Mouse (Mus musculus): ENCODE results near the gene Gm20518.

Gene Gm20518

DNA sequence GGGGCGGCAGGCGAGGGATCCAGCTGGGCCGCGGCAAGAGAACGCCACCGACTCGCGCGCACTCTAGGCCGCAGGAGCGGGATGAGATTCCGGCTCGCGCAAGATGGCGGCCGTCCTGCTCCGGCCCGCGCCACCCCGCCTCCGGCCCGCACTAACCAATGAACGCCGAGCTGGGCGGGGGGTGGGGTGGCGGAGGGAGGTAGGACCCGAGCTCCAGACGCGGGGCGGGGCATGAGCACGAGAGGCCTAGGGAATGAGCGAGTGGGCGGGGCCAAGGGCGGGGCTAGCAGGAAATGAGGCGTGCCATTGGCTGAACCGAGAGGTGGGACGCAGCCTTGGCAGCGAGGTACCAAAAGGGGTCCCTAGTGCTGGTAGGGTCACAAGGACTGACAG, at the start of gene Gm20518:
TSS of gene Gm20518 (minus strand) at position 105 of the 393 bp plus-strand sequence.
- peak; percentile 99 to 100 for DNase-seq

DNA sequence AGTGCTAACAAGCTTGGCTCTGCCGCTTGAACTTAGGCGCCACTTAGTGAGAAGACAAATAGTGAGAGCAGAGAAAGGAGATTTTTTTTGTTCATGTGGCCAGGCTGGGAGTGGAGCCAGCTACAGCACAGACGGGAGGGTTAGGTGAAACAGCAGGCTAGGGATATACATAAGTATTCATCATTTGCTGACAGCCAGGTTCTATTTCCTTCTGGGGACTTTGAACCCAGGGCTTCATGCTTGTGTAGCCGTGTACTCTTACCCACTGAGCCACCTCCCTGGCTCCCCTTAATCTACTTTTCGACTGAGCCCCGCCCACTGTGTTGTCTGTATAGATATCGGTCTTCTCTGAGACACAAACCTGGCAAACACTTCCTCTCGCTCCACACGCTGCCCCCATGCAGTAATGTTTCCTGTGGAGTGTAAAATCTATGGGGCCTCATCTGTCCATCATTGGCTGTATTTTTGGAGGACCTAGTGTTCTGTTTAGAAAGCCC, 47.8 kb upstream of the Gm20518 start:
- DNase-seq, result no peak

DNA sequence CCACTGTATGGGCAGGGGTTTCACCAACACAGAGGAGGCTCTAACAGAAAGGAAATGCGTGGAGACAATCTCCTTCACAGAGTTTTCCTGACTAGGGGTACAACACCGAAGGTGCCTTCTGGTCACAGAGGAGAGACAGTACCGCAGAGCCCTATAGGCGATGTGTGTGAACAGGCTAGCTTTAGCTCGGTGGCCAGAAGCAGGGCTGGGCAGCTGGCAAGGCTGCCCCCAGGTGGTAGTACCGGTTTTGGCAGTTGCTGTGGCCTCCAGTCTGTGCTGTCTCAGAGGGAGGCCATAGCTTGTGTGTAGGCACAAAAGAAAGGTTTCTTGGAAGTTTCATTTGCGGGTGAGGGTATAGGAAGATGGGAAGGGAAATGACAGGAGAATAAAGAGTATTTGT, 47.4 kb upstream of the Gm20518 start:
- DNase-seq, result peak; percentile 76 to 88

DNA sequence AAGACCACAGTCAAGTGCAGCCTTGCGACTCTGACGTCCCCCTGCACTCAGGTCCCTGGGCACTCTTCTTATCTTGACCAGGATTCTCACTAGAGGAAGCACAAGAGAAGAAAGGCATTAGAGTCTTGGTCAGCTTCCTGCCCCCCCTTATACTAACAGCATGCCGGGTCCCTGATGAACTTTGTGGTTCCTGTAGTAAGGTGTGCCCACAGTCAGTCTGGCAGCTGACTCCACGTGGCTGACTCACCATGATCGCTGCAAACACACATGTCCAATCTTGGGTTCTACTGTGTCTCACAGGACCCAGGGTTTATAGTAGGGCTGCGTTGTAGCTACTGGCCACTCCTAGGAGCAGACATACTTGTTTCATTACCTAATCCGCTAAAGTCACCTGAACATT, 46.7 kb upstream of the Gm20518 start:
- DNase-seq, result no peak

DNA sequence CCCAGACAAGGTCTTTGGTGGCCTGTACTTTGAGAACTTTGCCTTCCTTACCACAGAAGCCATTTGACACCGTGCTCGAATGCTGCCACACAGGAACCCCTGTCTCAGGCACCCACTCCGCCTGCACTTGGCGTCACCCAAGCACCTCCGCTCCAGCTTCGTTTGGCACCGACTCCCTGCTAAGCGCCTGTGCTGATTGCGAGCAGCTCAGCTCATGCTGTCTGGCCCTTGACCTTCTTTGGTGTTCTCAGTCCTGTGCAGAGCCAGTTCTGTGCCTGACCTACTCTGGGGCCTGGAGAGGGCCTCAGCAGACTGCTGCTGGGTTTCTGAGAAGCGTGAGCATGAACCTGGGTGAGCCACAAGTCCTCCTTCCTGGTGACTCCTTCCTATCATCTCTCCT, 45.3 kb upstream of the Gm20518 start:
- DNase-seq, result no peak

DNA sequence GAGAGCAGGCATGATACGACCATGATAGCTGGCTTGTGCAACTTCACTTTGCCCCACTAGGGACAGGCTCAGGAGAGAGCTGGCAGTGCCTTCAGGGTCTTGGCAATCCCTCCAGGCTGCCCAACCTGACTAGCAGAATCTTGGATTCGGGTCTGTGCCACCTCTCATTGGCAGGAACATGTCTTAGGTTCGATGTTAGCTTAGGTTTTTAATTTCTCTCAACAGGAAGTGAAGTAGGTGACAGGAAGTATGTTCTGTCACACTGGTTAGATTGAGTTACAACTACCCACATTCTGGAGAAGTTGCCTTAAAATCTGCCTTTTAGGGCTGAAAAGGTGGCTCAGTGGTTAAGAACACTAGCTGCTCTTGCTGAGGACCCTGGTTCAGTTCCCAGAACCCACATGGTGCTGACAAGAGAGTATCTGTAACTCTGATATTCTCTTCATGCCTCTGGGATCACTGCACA, 43.0 kb upstream of the Gm20518 start:
- no peak for DNase-seq

DNA sequence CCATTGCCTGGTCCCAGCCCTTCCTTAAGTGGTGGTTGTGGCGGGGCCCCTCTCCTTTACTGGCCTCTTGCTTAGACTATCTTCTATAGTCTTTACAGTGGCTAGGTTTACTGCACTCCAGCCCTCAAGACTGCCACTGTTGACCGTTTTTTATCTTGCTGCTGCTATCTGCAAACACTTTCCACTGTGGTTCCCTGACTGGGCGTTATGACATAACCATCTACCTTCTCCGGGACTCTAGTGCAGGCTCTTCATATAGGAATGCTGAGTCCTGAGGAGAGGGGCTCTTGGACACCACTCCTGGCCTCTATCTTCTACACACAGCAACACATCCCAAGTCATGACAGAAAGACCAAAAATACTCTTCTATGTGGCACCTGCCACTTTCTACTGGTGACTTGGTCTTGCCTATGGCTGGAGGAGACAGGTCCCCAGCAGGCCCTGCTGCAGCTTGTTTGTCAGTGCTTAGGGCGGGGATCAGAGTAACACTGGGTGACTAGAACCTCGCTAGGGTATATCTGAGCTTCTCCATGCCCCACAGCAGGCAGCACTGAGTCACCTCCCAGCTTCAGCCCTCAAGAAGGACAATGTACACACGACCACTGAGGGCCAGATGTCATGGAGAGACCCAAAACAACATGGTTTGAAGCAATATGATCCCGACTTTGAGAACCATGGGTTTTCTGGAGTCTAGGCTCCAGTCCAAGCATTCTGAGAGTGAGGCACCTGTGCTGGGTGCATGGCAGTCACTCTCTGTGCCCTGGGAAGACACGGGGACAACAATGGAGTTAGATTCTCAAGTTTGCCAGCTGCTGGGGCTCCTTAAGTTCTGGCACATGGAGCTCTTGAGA, 42.3 kb upstream of the Gm20518 start:
- DNase-seq, result no peak

DNA sequence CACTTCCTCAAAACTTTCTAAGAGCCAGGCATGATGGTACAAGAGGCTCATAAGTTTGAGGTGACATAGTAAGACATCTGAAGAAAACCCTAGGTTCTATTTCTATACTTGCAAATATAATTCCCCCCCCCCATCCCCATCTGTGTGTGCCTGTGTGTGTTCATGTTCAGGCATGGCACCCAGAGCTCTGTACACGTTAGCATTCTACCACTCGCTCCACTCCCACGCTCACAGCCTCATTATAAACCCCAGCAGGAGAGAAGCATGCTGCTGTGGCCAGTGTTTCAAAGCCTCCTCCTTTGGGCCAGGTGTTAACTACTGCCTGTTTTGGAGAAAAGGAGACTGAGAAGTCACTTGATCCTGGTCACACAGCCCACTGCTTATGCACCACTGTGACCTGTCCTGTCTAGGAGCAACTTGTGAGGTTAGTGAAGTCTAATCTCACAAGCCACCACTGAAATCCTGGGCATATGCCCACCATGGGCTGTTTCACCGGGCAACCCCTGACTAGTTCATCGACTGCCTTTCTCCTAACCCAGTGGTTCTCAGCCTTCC, 40.5 kb upstream of the Gm20518 start:
- DNase-seq, result no peak

DNA sequence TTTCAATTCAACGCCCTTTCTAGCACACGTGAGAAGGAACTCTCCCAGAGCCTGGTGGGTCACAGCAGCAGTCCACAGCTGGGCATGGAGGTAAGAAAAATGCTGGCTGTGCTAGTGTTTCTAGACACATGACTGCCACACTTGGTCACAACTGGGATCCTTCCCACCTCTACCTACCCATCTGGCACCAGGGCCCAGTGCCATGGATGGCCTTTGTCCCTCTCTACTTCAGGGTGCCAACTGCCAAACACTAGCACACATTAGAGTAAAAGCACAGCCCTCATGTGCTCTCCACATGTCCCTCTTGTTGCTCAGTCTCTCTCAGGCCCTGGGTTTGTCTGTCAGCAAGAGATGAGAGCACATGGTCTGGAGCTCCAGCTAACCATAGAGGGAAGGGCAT, 38.2 kb upstream of the Gm20518 start:
- no peak for DNase-seq

DNA sequence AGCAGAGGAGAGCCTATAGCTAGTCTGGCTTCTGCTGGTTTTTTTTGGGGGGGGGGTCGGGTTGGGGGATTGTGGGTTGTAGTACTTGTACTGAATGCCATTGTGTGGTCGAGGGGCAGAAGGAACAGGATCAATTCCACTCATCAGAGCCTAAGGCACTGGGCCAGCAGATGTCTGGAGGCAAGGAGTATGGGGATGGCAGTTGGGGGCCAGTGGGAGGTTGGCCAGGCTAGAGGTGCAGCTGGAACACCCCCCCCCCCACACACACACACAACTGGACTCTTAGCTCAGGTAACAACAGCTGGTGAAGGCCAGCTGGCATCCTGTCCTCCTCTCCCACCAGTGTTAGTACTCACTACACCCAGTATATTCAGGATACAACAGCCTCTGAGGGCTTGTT, 37.7 kb upstream of the Gm20518 start:
- DNase-seq, result no peak

DNA sequence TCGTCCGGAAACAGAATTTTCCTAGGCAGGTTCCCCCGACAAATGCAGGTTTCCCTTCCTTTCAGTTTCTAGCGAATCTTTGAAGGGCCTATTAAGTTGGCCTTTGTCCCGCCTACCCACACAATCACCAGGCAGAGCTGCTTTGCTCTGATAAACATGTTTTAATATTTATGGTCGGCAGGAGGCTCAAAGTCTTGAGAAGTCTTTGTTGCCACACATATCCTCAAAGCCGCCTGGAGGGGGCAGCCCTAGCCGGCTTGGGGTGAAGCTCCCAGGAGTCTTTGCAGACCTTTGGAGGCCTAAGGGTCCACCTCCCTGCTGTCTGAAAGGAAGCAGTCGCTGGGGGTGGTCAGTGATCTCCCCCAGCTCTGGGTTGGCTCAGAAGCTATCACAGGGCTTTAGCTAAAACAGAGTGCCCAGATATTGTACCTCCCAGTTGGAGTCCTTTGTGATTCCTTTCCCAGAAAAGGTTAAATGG, 37.2 kb upstream of the Gm20518 start:
- peak; percentile 83 to 85 for DNase-seq

DNA sequence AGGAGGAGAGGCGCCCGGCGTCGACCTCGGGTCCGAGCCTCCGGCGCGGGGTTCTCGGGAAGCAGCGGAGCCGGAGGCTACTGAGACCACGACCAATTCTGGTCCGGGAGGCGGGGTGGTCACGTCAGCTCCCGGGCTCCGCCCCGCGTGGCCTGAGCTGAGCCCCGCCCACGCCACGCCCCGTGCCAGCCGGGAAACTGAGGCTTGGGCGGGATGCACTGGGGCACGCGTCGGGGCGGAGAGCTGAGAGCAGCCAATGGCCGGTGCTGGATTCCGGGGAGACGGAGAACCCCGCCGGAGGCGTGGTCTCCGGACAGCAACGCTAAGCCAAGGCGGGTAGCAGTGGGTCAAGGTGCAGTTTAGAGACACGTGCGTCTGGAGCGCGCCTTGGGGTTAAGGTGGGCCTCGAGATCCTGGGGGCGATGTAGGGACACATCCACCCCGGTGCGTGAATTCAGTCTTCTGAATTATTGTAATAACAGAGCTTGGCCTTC, 36.7 kb upstream of the Gm20518 start, which contains the start of gene Slc25a1:
TSS of gene Slc25a1 (minus strand) at position 133 of the 494 bp plus-strand sequence.
- peak; percentile 73 to 90 for DNase-seq

DNA sequence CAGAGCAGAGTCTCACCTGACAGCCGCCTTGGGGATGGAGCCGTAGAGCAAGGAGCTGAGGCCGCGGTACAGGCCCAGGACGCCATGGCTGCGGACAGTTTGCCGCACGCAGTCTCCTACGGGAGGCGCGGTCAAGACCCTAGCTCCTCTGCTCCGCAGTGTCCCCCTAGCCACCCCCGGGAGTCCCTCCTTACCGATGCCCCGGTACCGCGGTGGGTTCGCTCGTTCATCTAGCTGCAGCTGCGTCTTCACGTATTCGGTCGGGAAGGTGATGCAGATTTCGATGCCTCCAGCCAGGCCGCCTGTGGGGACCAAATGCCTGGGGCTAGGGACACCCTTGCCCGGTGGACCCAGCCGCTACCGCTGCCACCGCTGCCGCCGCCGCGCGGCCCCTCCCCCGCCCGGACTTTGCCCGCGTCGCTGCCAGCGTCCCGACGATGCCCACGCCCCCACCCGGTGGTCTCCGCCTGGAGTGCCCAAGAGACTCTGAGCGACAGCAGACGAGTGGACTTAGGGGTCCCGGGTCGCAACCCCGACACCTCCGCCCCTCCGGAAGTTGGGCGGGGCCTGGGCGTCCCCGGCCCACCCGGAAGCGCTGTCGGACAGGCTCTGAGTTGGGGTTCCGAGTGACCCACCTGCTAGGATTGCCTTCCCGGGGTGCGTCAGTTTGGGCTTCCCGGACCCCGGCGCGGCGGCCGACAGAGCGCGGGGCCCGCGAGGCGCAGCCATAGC, 36.0 kb upstream of the Gm20518 start:
- peak; percentile 44 to 82 for DNase-seq

DNA sequence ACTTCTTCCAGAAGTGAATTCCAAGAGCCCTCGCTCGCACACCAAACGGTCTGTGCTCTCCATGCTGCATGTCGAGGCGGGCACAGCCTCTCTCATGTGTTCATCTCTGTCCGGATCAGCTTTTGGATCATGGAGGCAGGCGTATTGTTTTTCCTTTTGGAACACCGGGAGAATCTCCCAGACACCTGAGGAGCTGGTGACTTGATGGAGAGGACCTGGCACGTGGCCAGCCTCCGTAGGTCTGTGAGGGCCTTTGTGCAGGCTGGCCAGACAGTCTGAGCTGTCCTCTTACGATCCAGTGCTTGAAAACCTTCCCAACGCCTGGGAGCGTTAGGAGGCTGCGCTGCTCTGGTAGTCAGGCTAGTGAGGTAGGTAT, 30.7 kb upstream of the Gm20518 start:
- DNase-seq, result peak in 1 of 2 experiments; percentile 53

DNA sequence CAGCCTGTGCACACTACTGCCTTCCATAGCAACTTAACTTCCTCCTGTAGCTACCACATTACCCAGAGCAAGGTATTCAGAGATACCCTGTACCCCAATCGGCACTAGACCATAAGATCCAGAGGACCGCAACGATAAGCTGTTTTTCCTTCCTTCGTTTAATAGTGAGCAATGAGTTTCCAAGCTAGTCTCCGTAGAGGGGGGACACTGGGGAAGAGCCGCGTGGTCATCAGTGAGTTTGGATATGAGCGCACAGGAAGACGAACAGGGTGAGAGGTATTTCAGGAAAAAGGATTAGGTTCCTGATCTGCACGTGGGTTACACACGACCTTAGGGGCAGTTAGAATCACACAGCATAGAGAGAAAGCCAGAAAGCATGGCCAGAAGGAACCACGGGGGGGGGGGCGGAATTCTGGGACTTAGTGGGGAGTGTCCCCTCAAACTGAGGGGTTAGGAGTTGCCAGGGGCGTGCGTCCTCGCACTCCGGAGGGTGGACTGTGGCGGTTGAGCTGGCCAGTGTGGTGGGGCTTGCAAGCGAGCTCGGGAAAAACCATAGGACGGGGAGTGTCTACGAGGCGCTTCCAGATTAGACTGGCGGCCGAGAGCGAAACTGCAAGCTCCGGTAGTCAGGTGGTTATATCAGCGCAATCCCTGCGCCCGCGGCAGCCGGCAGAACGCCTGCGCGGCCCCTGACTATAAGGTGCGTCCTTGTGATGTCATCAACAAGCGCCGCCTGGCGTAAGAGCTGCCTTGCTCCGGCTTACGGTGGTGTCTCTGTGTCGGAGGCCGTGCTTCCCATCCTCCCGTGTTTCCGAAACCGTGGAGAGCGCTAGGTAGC, 30.1 kb upstream of the Gm20518 start:
- peak; percentile 97 to 98 for DNase-seq

DNA sequence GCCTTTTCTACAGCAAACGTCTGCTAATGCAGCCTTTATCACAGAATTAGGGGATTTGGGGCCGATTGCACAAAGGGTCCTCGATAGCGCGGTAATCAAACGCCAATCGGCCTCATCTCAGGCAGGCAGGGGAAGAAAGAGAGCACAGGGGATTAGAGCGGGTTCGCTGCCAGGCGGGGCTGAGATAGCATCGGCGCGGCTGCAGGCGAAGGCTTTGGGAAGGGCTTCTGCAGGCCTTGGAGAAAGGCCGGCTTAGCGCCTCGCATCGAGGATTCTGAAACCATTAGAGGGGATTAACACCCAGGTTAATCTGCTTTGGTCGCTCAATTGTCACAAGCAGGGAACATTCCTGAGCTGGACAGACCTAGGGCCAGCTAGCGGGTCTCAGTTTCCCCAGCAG, 29.1 kb upstream of the Gm20518 start:
- DNase-seq, result no peak

DNA sequence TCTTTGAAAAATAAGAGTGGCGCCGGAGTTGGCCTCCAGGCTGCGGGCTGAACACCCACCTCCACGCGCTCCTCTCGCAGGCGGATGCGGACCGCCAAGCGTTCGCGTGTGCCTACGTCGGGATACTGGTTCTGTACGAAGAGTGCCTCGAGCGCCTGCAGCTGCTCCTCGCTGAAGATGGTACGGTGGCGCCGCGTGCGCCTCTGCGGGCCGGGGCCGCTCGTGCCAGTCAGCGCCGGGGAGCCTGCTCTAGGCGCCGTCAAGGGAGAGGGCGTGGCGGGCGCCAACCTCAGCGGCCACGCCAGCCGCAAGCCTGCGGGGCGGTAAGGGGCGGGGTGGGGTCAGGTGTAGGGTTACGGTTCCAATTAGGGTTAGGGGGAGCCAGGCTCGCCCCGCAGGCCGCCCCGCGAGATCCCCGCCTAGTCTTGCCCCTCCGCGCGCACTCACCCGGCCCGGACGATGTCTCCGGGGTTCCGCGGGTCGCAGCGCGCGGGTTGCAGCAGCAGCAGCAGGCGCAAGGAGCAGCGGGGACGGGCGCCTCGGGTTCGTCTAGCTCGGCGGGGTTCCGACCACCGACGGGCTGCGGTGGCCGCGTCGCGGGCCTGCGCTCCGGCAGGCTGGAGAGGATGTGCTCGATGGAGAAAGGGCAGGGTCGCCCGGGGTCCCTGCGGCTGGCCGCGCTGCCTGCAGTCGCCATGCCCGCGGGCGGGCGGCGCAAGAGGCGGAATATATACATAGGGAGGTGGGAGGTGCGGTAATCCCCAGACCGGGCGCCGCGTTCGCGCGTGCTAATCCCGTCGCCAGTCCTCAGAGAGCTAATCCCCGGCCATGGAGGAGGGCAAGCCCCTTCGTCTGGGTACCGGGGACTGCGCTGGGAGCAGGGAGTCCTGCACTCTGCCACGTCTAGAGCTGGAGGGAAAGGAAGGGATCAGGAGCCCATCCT, 23.1 kb upstream of the Gm20518 start, which contains the start of gene Gsc2:
TSS of gene Gsc2 (minus strand) at position 753 of the 943 bp plus-strand sequence.
- DNase-seq, result peak in 1 of 2 experiments; percentile 50

DNA sequence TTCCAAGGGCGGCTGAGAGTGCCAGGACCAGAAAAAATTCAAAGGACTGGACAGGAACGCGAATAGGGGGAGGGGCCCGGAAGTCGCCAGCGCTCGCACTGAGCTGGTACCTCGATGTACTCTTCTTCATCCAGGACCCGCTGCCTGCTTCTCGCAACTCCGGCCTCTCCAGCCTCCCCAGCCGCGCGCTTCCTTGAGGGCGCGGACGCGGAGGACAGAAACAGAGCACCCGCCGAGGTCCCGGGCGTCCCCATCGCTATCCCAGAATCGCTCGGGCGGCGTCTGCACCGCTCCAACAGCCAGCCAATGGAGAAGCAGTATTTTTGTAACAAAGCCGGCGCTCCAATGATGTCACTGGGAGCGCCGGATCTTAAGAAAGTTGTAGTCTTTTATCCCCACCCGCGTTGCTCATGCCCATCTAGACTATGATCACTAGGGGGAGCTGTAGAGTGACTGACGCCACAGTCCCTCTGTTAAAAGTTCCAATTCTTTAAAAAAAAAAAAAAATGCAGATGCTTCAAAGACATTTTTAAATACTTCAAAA, 19.7 kb upstream of the Gm20518 start, which contains the start of gene Ess2:
TSS of gene Ess2 (minus strand) at position 297 of the 544 bp plus-strand sequence.
- peak; percentile 92 to 96 for DNase-seq

DNA sequence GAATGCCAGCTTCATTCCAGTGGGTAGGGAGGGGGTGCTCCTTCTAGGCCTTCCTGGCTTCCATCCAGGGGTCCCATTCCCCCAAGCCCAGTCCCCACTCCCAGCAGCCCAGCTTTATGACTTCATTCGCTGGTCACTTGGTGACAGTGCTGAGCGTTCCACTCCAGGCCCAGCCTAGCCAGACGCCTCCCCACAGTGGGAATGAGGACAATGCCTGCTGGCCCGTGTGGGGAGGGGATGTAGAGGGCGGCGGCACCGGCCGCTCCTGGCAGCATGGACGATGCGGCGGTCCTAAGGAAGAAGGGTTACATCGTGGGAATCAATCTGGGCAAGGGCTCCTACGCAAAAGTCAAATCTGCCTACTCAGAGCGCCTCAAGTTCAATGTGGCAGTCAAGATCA, 7.0 kb upstream of the Gm20518 start, which contains the start of the genes Dgcr2 and Tssk2:
TSS of gene Dgcr2 (minus strand) at position 101 of the 400 bp plus-strand sequence.
TSS of gene Tssk2 (plus strand) at position 176 of the 400 bp plus-strand sequence.
- no peak for DNase-seq

DNA sequence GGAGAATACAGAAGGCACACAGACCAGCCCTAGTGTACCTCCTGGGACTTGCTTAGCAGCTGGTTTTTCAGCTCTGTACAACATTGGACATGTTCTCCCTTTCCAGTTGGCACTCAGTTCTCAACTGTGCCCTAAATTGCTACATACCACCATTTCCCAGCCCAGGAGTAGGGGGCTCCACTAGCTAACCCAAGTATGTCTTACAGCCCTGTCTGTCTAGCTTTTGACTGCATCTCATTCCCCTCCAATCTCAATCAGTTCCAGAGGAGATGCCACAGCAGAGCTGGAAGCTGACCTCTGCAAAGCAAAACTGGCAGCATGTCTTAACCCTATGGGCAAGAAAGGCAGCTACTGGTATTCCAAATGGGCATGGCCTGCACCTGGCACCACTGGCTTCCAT, 4.6 kb upstream of the Gm20518 start:
- no peak for DNase-seq

Data from kidney, postnatal 36 days (tissue).